Mouse (Mus musculus) limb, embryonic 11.5 days (tissue): ENCODE results near the gene Mrps9. TPM values are rescaled to one million over a fixed set of nuclear protein-coding genes. Genes with fewer than 3 reads are reported as not detected.
A peak's percentile ranks its signal among the peaks of the same experiment; 100 is the strongest.

Source experiments
- ATAC-seq: fragments of 200-750 bp; cut with Nextera tagmentation; 2 replicates; pipeline ENCODE4 v1.8.0; 2017; ENCODE audit warnings: low read depth; ENCODE audit not compliant: insufficient number of reproducible peaks, low FRiP score, low TSS enrichment
- DNase-seq: peaks from one replicate; pipeline ENCODE4 v3.0.0-alpha.2; 2015; ENCODE audit warnings: low spot score
- H3K27ac ChIP-seq: fragments of 300-500 bp; sonication (generic); replicated peaks from 2 replicates; pipeline ENCODE4 v1.5.1; 2014; ENCODE audit warnings: low read depth, mild to moderate bottlenecking, low read length
- H3K27me3 ChIP-seq: fragments of 300-500 bp; sonication (generic); 2 replicates; pipeline ENCODE4 v1.6.1; 2014; ENCODE audit warnings: mild to moderate bottlenecking, low read length, mixed read lengths; ENCODE audit not compliant: control insufficient read depth, insufficient read depth
- H3K36me3 ChIP-seq: fragments of 300-500 bp; sonication (generic); 2 replicates; pipeline ENCODE4 v1.6.1; 2014; ENCODE audit warnings: mild to moderate bottlenecking, low read length, moderate library complexity, mixed read lengths; ENCODE audit not compliant: control insufficient read depth, insufficient read depth
- H3K4me1 ChIP-seq: fragments of 300-500 bp; sonication (generic); 2 replicates; pipeline ENCODE4 v1.6.1; 2014; ENCODE audit warnings: low read length, mixed read lengths; ENCODE audit not compliant: control insufficient read depth, insufficient read depth
- H3K4me2 ChIP-seq: fragments of 300-500 bp; sonication (generic); 2 replicates; pipeline ENCODE4 v1.6.1; 2014; ENCODE audit warnings: low read depth, mild to moderate bottlenecking, moderate library complexity; ENCODE audit not compliant: severe bottlenecking
- H3K4me3 ChIP-seq: fragments of 300-500 bp; sonication (generic); 2 replicates; pipeline ENCODE4 v1.5.1; 2014; ENCODE audit warnings: low read depth, low read length
- H3K9ac ChIP-seq: fragments of 300-500 bp; sonication (generic); 2 replicates; pipeline ENCODE4 v1.6.1; 2014; ENCODE audit warnings: mild to moderate bottlenecking, low read length
- H3K9me3 ChIP-seq: fragments of 300-500 bp; sonication (generic); 2 replicates; pipeline ENCODE4 v1.6.1; 2016; ENCODE audit warnings: low read length; ENCODE audit not compliant: control insufficient read depth
- WGBS: fragments of 180-500 bp; shearing (Covaris S2); extraction: QIAGEN DNeasy Blood & Tissue Kit; methylation state at CpG from one replicate; pipeline ENCODE4 v1.1.7; 2014; 5-methylcytosine and 5-hydroxymethylcytosine counted together
- polyA plus RNA-seq: library from polyadenylated mRNA; unstranded; fragments of >200 nt; fragmentation: Nextera tagmentation; extraction: Ambion mirVana; gene quantifications from 2 replicates; pipeline ENCODE4 v1.2.1, GENCODE M21; 2014

The Mrps9 gene
- polyA plus RNA-seq = 59.9 and 64.1 TPM in 2 replicates

- Histone ChIP-seq H3K4me1 (no peaks in the 10 kb centered on the region), H3K27ac (no peak within 1 kb of the TSS), H3K4me2 (peak within 1 kb of the TSS; percentile 62), H3K36me3 (no peaks in the 10 kb centered on the region), H3K27me3 (no peaks in the 10 kb centered on the region), H3K9me3 (no peaks in the 10 kb centered on the region), H3K9ac (peak within 1 kb of the TSS; percentile 68), H3K4me3 (peak within 1 kb of the TSS; percentile 71)
- DNase-seq (peak; percentile 97), ATAC-seq (peak; percentile 99)
- under 1% methylated on average over 23 of the region's 23 CpGs for WGBS
Observed at GRCm38 (mm10) chr1:42850663-42851397, at the start of gene Mrps9. Gene Mrps9 (plus strand): TSS chr1:42851233.

DNA sequence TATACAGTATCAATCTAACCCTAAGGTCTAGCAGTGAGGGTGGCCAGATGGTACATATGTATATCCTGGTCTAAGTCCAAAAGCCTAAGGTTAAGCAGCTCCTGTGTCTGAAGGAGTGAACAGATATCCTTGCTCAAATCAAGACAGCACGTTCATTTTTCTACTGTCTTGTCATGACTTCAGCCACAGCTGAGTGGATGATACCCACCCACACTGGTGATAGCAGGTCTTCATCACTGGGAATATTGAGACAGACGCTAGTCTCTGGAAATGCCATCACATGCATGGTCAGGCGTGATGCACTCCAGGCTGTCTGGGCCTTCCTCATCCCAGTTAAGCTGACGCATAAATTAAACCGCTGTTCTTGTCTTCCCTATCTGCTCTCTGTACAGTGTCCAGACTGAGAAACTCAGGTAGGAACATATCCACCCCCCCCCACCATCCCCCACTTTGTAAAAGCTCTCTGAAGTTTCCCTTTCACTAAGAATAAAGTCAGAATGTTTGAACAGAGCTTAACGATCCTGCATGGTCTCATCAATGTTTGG, 37.7 kb upstream of the Mrps9 start:
- H3K4me2 ChIP-seq = no peak overlapping the region
- WGBS = 89% methylated on average over 6 of the region's 6 CpGs
- ATAC-seq (no peak), DNase-seq (no peak)
- H3K27me3 ChIP-seq = no peaks in the 10 kb centered on the region
- no peaks in the 10 kb centered on the region for H3K9me3 ChIP-seq
- H3K9ac ChIP-seq = no peak overlapping the region
- H3K36me3 ChIP-seq = no peaks in the 10 kb centered on the region
- H3K27ac ChIP-seq = no peak overlapping the region
- no peaks in the 10 kb centered on the region for H3K4me1 ChIP-seq
- H3K4me3 ChIP-seq = no peak overlapping the region

DNA sequence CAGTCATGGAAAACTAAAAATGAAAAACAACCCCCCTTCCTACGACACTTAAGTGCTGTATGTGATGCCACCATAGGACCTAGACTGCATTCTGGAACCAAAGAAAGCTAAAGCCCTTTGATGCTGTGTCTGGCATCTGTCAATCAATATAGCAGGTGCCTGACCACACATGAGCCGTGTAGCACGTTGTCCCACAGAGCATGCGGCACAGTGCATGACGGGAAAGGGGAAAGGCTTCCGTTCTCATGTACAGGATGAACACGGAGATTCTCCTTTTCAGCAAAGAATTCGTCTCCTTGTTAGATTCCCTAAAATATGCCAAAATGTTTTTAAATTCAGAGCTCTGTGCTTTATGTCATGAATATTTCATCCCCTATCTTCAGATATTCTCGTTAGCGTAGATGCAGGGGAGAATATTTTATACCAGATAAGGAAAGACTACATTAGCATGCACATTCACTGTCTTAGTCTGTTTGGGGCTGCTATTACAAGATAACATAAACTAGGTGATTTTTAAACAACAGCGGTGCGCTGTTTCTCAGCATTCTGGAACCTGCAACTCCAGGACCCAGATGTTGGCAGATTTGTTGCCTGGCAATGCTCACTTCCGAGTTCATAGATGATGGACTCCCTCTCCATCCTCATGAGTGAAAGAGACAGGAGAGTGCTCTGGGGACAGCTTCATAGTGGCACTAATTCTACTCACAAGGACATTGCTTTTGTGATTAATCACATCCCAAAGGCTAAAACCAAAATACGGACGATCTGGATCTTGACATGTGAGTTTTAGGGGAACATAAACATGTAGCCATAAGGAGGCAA, 36.0 kb upstream of the Mrps9 start:
- no peak overlapping the region for H3K9ac ChIP-seq
- DNase-seq = no peak
- H3K27me3 ChIP-seq = no peaks in the 10 kb centered on the region
- no peak overlapping the region for H3K27ac ChIP-seq
- H3K36me3 ChIP-seq = no peaks in the 10 kb centered on the region
- no peak for ATAC-seq
- H3K4me2 ChIP-seq = no peak overlapping the region
- WGBS = 89% methylated on average over 15 of the region's 15 CpGs
- no peak overlapping the region for H3K4me3 ChIP-seq
- H3K9me3 ChIP-seq = no peaks in the 10 kb centered on the region
- H3K4me1 ChIP-seq = no peaks in the 10 kb centered on the region

DNA sequence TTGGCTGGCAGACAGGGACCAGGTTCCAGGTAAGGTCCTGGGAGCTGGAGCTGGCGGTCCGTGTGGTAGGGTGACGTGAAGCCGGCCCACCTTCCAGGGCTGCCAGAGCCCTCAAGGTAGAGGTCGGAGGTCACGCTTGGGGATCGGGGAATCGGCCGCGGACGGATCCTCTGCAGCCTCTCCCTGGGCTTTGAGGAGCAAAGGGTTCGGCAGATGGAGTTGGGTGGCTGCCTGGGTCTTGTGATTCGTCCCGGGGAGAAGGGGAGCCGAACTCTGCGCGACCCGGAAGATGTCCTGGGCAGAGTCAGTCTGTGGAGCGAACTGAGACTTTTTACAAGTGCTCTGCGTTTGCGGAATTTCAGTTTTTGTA, 350 bp downstream of the Mrps9 start:
- H3K27me3 ChIP-seq = no peaks in the 10 kb centered on the region
- H3K4me3 ChIP-seq = peak overlapping the region; percentile 71
- 0% methylated on average over 21 of the region's 21 CpGs for WGBS
- peak overlapping the region; percentile 68 for H3K9ac ChIP-seq
- H3K27ac ChIP-seq = no peak overlapping the region
- H3K4me2 ChIP-seq = peak overlapping the region; percentile 62
- H3K36me3 ChIP-seq = no peaks in the 10 kb centered on the region
- H3K4me1 ChIP-seq = no peaks in the 10 kb centered on the region
- H3K9me3 ChIP-seq = no peaks in the 10 kb centered on the region
- ATAC-seq (peak; percentile 24; the same call in 1 of the 2 replicates), DNase-seq (no peak)

GRCm38 (mm10) chr1:42851810-42852209, 777 bp downstream of the Mrps9 start:
- 3% methylated on average over 16 of the region's 16 CpGs for WGBS
- H3K9me3 ChIP-seq = no peaks in the 10 kb centered on the region
- H3K27ac ChIP-seq = no peak overlapping the region
- peak overlapping the region; percentile 62 for H3K4me2 ChIP-seq
- peak overlapping the region; percentile 68 for H3K9ac ChIP-seq
- H3K36me3 ChIP-seq = no peaks in the 10 kb centered on the region
- H3K4me3 ChIP-seq = peak overlapping the region; percentile 71
- peak; percentile 28 for DNase-seq
- no peak for ATAC-seq
- H3K4me1 ChIP-seq = no peaks in the 10 kb centered on the region
- H3K27me3 ChIP-seq = no peaks in the 10 kb centered on the region

GRCm38 (mm10) chr1:42864719-42865250, 13.8 kb downstream of the Mrps9 start:
- H3K9me3 ChIP-seq = no peaks in the 10 kb centered on the region
- H3K4me2 ChIP-seq = no peak overlapping the region
- no peak overlapping the region for H3K9ac ChIP-seq
- no peaks in the 10 kb centered on the region for H3K4me1 ChIP-seq
- no peak overlapping the region for H3K27ac ChIP-seq
- ATAC-seq (peak; percentile 39; the same call in 1 of the 2 replicates), DNase-seq (no peak)
- no peaks in the 10 kb centered on the region; the same call in 1 of the 2 replicates for H3K36me3 ChIP-seq
- WGBS = 95% methylated on average over 5 of the region's 5 CpGs
- H3K27me3 ChIP-seq = no peaks in the 10 kb centered on the region
- no peak overlapping the region for H3K4me3 ChIP-seq

DNA sequence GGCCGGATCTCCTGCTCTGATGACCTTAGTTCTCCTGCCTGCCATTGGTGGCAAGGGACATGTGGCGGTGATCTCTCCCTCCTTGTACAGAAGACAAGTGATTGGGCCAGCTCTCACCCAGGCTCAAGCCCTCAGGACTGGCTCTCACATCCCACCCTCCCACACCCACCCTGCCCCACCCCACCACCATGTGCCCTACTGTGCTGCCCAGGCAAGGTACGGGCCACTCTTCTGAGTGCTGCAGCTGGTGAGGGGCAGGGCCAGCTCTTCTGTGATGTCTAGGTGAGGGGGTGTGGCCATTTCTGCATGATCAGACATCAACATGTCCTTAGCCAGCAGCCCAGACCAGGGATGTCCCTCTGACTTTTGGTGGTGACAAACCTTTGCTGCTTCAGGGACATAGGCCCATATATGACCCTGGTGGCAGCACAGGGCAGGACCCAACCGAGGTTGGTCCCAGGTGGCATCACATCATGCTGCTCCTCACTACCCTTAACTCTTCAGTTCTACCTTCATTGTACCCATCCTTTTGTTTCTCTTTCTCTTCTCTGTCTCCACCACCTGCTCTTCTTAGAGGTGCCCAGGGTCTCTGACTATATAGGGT, 14.4 kb downstream of the Mrps9 start:
- 94% methylated on average over 4 of the region's 4 CpGs for WGBS
- H3K9me3 ChIP-seq = no peaks in the 10 kb centered on the region
- no peak for ATAC-seq

GRCm38 (mm10) chr1:42865986-42866385, 15.0 kb downstream of the Mrps9 start:
- no peak for ATAC-seq
- 95% methylated on average over 4 of the region's 4 CpGs for WGBS

More for the DNA sequence above, 14.4 kb downstream of the Mrps9 start:
- Histone ChIP-seq H3K27me3 (no peaks in the 10 kb centered on the region), H3K4me1 (no peaks in the 10 kb centered on the region), H3K4me3 (no peak overlapping the region), H3K36me3 (no peaks in the 10 kb centered on the region; the same call in 1 of the 2 replicates), H3K9ac (no peak overlapping the region), H3K27ac (no peak overlapping the region), H3K4me2 (no peak overlapping the region)
- DNase-seq = no peak

More at GRCm38 (mm10) chr1:42865986-42866385, 15.0 kb downstream of the Mrps9 start:
- Histone ChIP-seq H3K27me3 (no peaks in the 10 kb centered on the region), H3K27ac (no peak overlapping the region), H3K4me1 (no peaks in the 10 kb centered on the region), H3K4me2 (no peak overlapping the region), H3K9me3 (no peaks in the 10 kb centered on the region), H3K4me3 (no peak overlapping the region), H3K36me3 (no peaks in the 10 kb centered on the region; the same call in 1 of the 2 replicates), H3K9ac (no peak overlapping the region)
- DNase-seq = no peak
